Mouse (Mus musculus): ENCODE results near the gene Gga3. TPM values are rescaled to one million over a fixed set of nuclear protein-coding genes. Genes with fewer than 3 reads are reported as not detected.

Gene Gga3
- polyA plus RNA-seq, 1 experiment = 14.7 TPM

- H3K4me1 ChIP-seq (ENCODE audit: control insufficient read depth, insufficient read depth, insufficient read length, low read length) = peaks cover 11% of the 10 kb centered on the region
- peak; percentile 59 for TF ChIP-seq CTCF (IDR thresholded peaks at IDR 0.05; ENCODE audit: extremely low read depth, insufficient read length, insufficient replicate concordance, low read depth, low read length)
- peak; percentile 79 for TF ChIP-seq POLR2A (IDR thresholded peaks at IDR 0.05; ENCODE audit: low read depth, low read length)
- 1% methylated on average over 79 of the region's 80 CpGs for WGBS
- H3K36me3 ChIP-seq (ENCODE audit: control insufficient read depth, insufficient read depth, low read length) = peaks cover 27% of the 10 kb centered on the region
- peak within 1 kb of the TSS; percentile 65 for H3K4me3 ChIP-seq (ENCODE audit: low read depth, low read length)
- peak within 1 kb of the TSS; percentile 84 for H3K27ac ChIP-seq (ENCODE audit: insufficient read depth, low read depth, low read length)
- no peaks in the 10 kb centered on the region for H3K27me3 ChIP-seq (ENCODE audit: control insufficient read depth, insufficient read depth, low read length)
Observed at GRCm38 (mm10) chr11:115612410-115613137, 8.7 kb upstream of the Gga3 start, which contains the start of gene Mif4gd. Gene Mif4gd, minus strand, starts transcription at chr11:115612969.

- no peaks in the 10 kb centered on the region for H3K27me3 ChIP-seq (ENCODE audit: control insufficient read depth, insufficient read depth, low read length)
- no peak for TF ChIP-seq POLR2A (IDR thresholded peaks at IDR 0.05; ENCODE audit: low read depth, low read length)
- H3K4me3 ChIP-seq (ENCODE audit: low read depth, low read length) = peak overlapping the region; percentile 65
- peaks cover 28% of the 10 kb centered on the region for H3K36me3 ChIP-seq (ENCODE audit: control insufficient read depth, insufficient read depth, low read length)
- H3K27ac ChIP-seq (ENCODE audit: insufficient read depth, low read depth, low read length) = peak overlapping the region; percentile 50
- peaks cover 11% of the 10 kb centered on the region for H3K4me1 ChIP-seq (ENCODE audit: control insufficient read depth, insufficient read depth, insufficient read length, low read length)
- WGBS = under 1% methylated on average over 13 of the region's 13 CpGs
Observed at GRCm38 (mm10) chr11:115612059-115612409, 8.2 kb upstream of the Gga3 start.

GRCm38 (mm10) chr11:115611173-115611572 lies 7.3 kb upstream of the Gga3 start:
- TF ChIP-seq POLR2A (IDR thresholded peaks at IDR 0.05; ENCODE audit: low read depth, low read length) (no peak), CTCF (IDR thresholded peaks at IDR 0.05; ENCODE audit: extremely low read depth, insufficient read length, insufficient replicate concordance, low read depth, low read length) (no peak)
- no peak overlapping the region for H3K4me3 ChIP-seq (ENCODE audit: low read depth, low read length)
- 72% methylated on average over 6 of the region's 6 CpGs for WGBS
- peaks cover 11% of the 10 kb centered on the region for H3K4me1 ChIP-seq (ENCODE audit: control insufficient read depth, insufficient read depth, insufficient read length, low read length)
- peaks cover 37% of the 10 kb centered on the region for H3K36me3 ChIP-seq (ENCODE audit: control insufficient read depth, insufficient read depth, low read length)
- H3K27me3 ChIP-seq (ENCODE audit: control insufficient read depth, insufficient read depth, low read length) = no peaks in the 10 kb centered on the region
- H3K27ac ChIP-seq (ENCODE audit: insufficient read depth, low read depth, low read length) = no peak overlapping the region

- Histone ChIP-seq H3K4me1 (ENCODE audit: control insufficient read depth, insufficient read depth, insufficient read length, low read length) (peaks cover 11% of the 10 kb centered on the region), H3K27ac (ENCODE audit: insufficient read depth, low read depth, low read length) (no peak overlapping the region), H3K4me3 (ENCODE audit: low read depth, low read length) (no peak overlapping the region), H3K36me3 (ENCODE audit: control insufficient read depth, insufficient read depth, low read length) (peaks cover 41% of the 10 kb centered on the region), H3K27me3 (ENCODE audit: control insufficient read depth, insufficient read depth, low read length) (no peaks in the 10 kb centered on the region)
- WGBS = 73% methylated on average over 3 of the region's 3 CpGs
- no peak for TF ChIP-seq POLR2A (IDR thresholded peaks at IDR 0.05; ENCODE audit: low read depth, low read length)
Observed at GRCm38 (mm10) chr11:115609576-115609975, 5.7 kb upstream of the Gga3 start.

- Histone ChIP-seq H3K27me3 (ENCODE audit: control insufficient read depth, insufficient read depth, low read length) (no peaks in the 10 kb centered on the region), H3K36me3 (ENCODE audit: control insufficient read depth, insufficient read depth, low read length) (peaks cover 41% of the 10 kb centered on the region), H3K27ac (ENCODE audit: insufficient read depth, low read depth, low read length) (no peak overlapping the region), H3K4me3 (ENCODE audit: low read depth, low read length) (no peak overlapping the region), H3K4me1 (ENCODE audit: control insufficient read depth, insufficient read depth, insufficient read length, low read length) (peaks cover 10% of the 10 kb centered on the region)
- 76% methylated on average over 23 of the region's 23 CpGs for WGBS
- TF ChIP-seq POLR2A (IDR thresholded peaks at IDR 0.05; ENCODE audit: low read depth, low read length) (no peak; the same call in 1 of the 2 replicates), CTCF (IDR thresholded peaks at IDR 0.05; ENCODE audit: extremely low read depth, insufficient read length, insufficient replicate concordance, low read depth, low read length) (no peak)
Observed at GRCm38 (mm10) chr11:115608421-115609399, 4.9 kb upstream of the Gga3 start.

GRCm38 (mm10) chr11:115606733-115607132 lies 2.9 kb upstream of the Gga3 start:
- TF ChIP-seq CTCF (IDR thresholded peaks at IDR 0.05; ENCODE audit: extremely low read depth, insufficient read length, insufficient replicate concordance, low read depth, low read length) (no peak), POLR2A (IDR thresholded peaks at IDR 0.05; ENCODE audit: low read depth, low read length) (no peak)
- H3K27me3 ChIP-seq (ENCODE audit: control insufficient read depth, insufficient read depth, low read length) = no peaks in the 10 kb centered on the region
- H3K36me3 ChIP-seq (ENCODE audit: control insufficient read depth, insufficient read depth, low read length) = peaks cover 41% of the 10 kb centered on the region
- H3K4me3 ChIP-seq (ENCODE audit: low read depth, low read length) = no peak overlapping the region
- no peak overlapping the region for H3K27ac ChIP-seq (ENCODE audit: insufficient read depth, low read depth, low read length)
- 93% methylated on average over 18 of the region's 18 CpGs for WGBS
- peaks cover 11% of the 10 kb centered on the region for H3K4me1 ChIP-seq (ENCODE audit: control insufficient read depth, insufficient read depth, insufficient read length, low read length)

GRCm38 (mm10) chr11:115604304-115604696 lies 449 bp upstream of the Gga3 start:
- H3K27ac ChIP-seq (ENCODE audit: insufficient read depth, low read depth, low read length) = peak overlapping the region; percentile 88
- WGBS = under 1% methylated on average over 26 of the region's 26 CpGs
- peaks cover 35% of the 10 kb centered on the region for H3K36me3 ChIP-seq (ENCODE audit: control insufficient read depth, insufficient read depth, low read length)
- H3K4me1 ChIP-seq (ENCODE audit: control insufficient read depth, insufficient read depth, insufficient read length, low read length) = peaks cover 8% of the 10 kb centered on the region
- TF ChIP-seq POLR2A (IDR thresholded peaks at IDR 0.05; ENCODE audit: low read depth, low read length) (no peak), CTCF (IDR thresholded peaks at IDR 0.05; ENCODE audit: extremely low read depth, insufficient read length, insufficient replicate concordance, low read depth, low read length) (no peak)
- H3K4me3 ChIP-seq (ENCODE audit: low read depth, low read length) = peak overlapping the region; percentile 94
- H3K27me3 ChIP-seq (ENCODE audit: control insufficient read depth, insufficient read depth, low read length) = no peaks in the 10 kb centered on the region
